In genomic region chr14:115039524-115039923, GRCm38 (mm10) we compare ENCODE assay signal across 14 mouse cellular contexts. TPM values are rescaled to one million over a fixed set of nuclear protein-coding genes. Genes with fewer than 3 reads are reported as not detected.
A peak's percentile ranks its signal among the peaks of the same experiment; 100 is the strongest.
DNase-seq lines count a peak whose midpoint lies in the region; ATAC-seq and TF ChIP-seq lines count a peak whose summit lies in the region.
"Had no signal": no experiment of that assay in that cellular context is flagged by ENCODE, and none has a peak within 500 bp of the region (broad histone marks: within the 10 kb centered on the region; RNA-seq: fewer than 3 reads in every experiment).

No protein-coding gene starts in this region.

- no peak for TF ChIP-seq CTCF in stomach, postnatal 0 days (IDR thresholded peaks at IDR 0.05; ENCODE audit: low read depth)

- H3K36me3 ChIP-seq in forebrain, embryonic 15.5 days = peaks cover 10% of the 10 kb centered on the region
- peaks cover 12% of the 10 kb centered on the region for H3K36me3 ChIP-seq in forebrain, embryonic 12.5 days (replicated peaks)
- H3K36me3 ChIP-seq in limb, embryonic 12.5 days = peaks cover 17% of the 10 kb centered on the region
- peaks cover 24% of the 10 kb centered on the region for H3K36me3 ChIP-seq in limb, embryonic 10.5 days
- H3K36me3 ChIP-seq in stomach, embryonic 14.5 days (ENCODE audit: control insufficient read depth, insufficient read depth, low read length) = peaks cover 14% of the 10 kb centered on the region
- H3K36me3 ChIP-seq in stomach, postnatal 0 days (ENCODE audit: control insufficient read depth, insufficient read depth, low read length) = peaks cover 3% of the 10 kb centered on the region; the same call in 1 of the 2 replicates

- no peaks in the 10 kb centered on the region for H3K9me3 ChIP-seq in forebrain, embryonic 15.5 days
- no peaks in the 10 kb centered on the region for H3K9me3 ChIP-seq in forebrain, embryonic 12.5 days
- H3K9me3 ChIP-seq in limb, embryonic 12.5 days = no peaks in the 10 kb centered on the region
- H3K9me3 ChIP-seq in limb, embryonic 10.5 days (replicated peaks) = no peaks in the 10 kb centered on the region
- H3K9me3 ChIP-seq in stomach, embryonic 14.5 days (ENCODE audit: control insufficient read depth, low read depth, low read length) = no peaks in the 10 kb centered on the region
- no peaks in the 10 kb centered on the region for H3K9me3 ChIP-seq in stomach, postnatal 0 days (ENCODE audit: control insufficient read depth, low read length)
- H3K9me3 ChIP-seq: intestine, embryonic 15.5 days; limb, embryonic 15.5 days had no signal

- H3K4me1 ChIP-seq in forebrain, embryonic 15.5 days = peaks cover 26% of the 10 kb centered on the region
- peaks cover 20% of the 10 kb centered on the region for H3K4me1 ChIP-seq in forebrain, embryonic 12.5 days
- peaks cover 18% of the 10 kb centered on the region for H3K4me1 ChIP-seq in limb, embryonic 12.5 days (replicated peaks)
- H3K4me1 ChIP-seq in limb, embryonic 10.5 days = peaks cover 40% of the 10 kb centered on the region
- peaks cover 10% of the 10 kb centered on the region for H3K4me1 ChIP-seq in stomach, embryonic 14.5 days (ENCODE audit: control insufficient read depth, insufficient read depth, low read length)
- no peaks in the 10 kb centered on the region for H3K4me1 ChIP-seq in stomach, postnatal 0 days (replicated peaks; ENCODE audit: control insufficient read depth, insufficient read depth)

- no peak overlapping the region for H3K27ac ChIP-seq in forebrain, embryonic 15.5 days (replicated peaks)
- no peak overlapping the region for H3K27ac ChIP-seq in forebrain, embryonic 12.5 days
- H3K27ac ChIP-seq in limb, embryonic 12.5 days = no peak overlapping the region
- H3K27ac ChIP-seq in limb, embryonic 10.5 days = no peak overlapping the region
- no peak overlapping the region for H3K27ac ChIP-seq in stomach, embryonic 14.5 days (ENCODE audit: low read length)
- H3K27ac ChIP-seq in stomach, postnatal 0 days (replicated peaks) = no peak overlapping the region

- 0 out of 2 replicates have a peak overlapping the region, but pooled peaks have one; percentile 96 for H3K4me3 ChIP-seq in forebrain, embryonic 15.5 days
- no peak overlapping the region for H3K4me3 ChIP-seq in forebrain, embryonic 12.5 days (replicated peaks)
- no peak overlapping the region for H3K4me3 ChIP-seq in limb, embryonic 12.5 days (replicated peaks)
- no peak overlapping the region for H3K4me3 ChIP-seq in limb, embryonic 10.5 days
- no peak overlapping the region for H3K4me3 ChIP-seq in stomach, embryonic 14.5 days (ENCODE audit: low read depth, low read length)
- H3K4me3 ChIP-seq in stomach, postnatal 0 days (ENCODE audit: low read depth, low read length) = no peak overlapping the region

- no peak overlapping the region for H3K4me2 ChIP-seq in forebrain, embryonic 15.5 days (replicated peaks)
- no peak overlapping the region for H3K4me2 ChIP-seq in forebrain, embryonic 12.5 days
- 0 out of 2 replicates have a peak overlapping the region, but pooled peaks have one; percentile 82 for H3K4me2 ChIP-seq in limb, embryonic 12.5 days
- peak overlapping the region; percentile 59; the same call in 1 of the 2 replicates for H3K4me2 ChIP-seq in stomach, embryonic 14.5 days (replicated peaks; ENCODE audit: low read depth, low read length)
- no peak overlapping the region for H3K4me2 ChIP-seq in stomach, postnatal 0 days (replicated peaks; ENCODE audit: low read depth)

- TF ChIP-seq EP300 in stomach, postnatal 0 days (optimal IDR thresholded peaks at IDR 0.05) = no peak

- WGBS in forebrain, embryonic 15.5 days = 76% methylated on average over 5 of the region's 5 CpGs
- 84% methylated on average over 5 of the region's 5 CpGs for WGBS in forebrain, embryonic 12.5 days
- 68% methylated on average over 5 of the region's 5 CpGs for WGBS in limb, embryonic 12.5 days
- 74% methylated on average over 5 of the region's 5 CpGs for WGBS in limb, embryonic 10.5 days
- WGBS in stomach, embryonic 14.5 days = 68% methylated on average over 5 of the region's 5 CpGs
- WGBS in stomach, postnatal 0 days = 72% methylated on average over 5 of the region's 5 CpGs

- no peak for ATAC-seq in forebrain, embryonic 15.5 days (replicated peaks)
- no peak for ATAC-seq in forebrain, embryonic 12.5 days (ENCODE audit: low FRiP score)
- ATAC-seq in limb, embryonic 12.5 days (ENCODE audit: insufficient number of reproducible peaks, insufficient read depth, low FRiP score, low TSS enrichment, low read depth) = no peak
- ATAC-seq in stomach, embryonic 14.5 days (ENCODE audit: insufficient number of reproducible peaks, insufficient read depth, low FRiP score, low read depth) = no peak
- no peak for ATAC-seq in stomach, postnatal 0 days (ENCODE audit: low FRiP score, low TSS enrichment)
- no peak for ATAC-seq in inflammation-experienced regulatory T-cells, adult 6 months

- no peak overlapping the region for H3K9ac ChIP-seq in forebrain, embryonic 15.5 days (replicated peaks)
- no peak overlapping the region for H3K9ac ChIP-seq in forebrain, embryonic 12.5 days
- no peak overlapping the region for H3K9ac ChIP-seq in limb, embryonic 12.5 days (replicated peaks)
- H3K9ac ChIP-seq in stomach, embryonic 14.5 days (replicated peaks; ENCODE audit: low read depth, low read length) = no peak overlapping the region
- H3K9ac ChIP-seq in stomach, postnatal 0 days (ENCODE audit: low read length) = no peak overlapping the region

- no peaks in the 10 kb centered on the region for H3K27me3 ChIP-seq in forebrain, embryonic 15.5 days
- peaks cover 4% of the 10 kb centered on the region for H3K27me3 ChIP-seq in forebrain, embryonic 12.5 days
- H3K27me3 ChIP-seq in limb, embryonic 12.5 days = no peaks in the 10 kb centered on the region
- H3K27me3 ChIP-seq in limb, embryonic 10.5 days (ENCODE audit: low read depth, poor library complexity, severe bottlenecking) = no peaks in the 10 kb centered on the region
- H3K27me3 ChIP-seq in stomach, embryonic 14.5 days (ENCODE audit: control insufficient read depth, insufficient read depth, low read length) = no peaks in the 10 kb centered on the region
- H3K27me3 ChIP-seq in stomach, postnatal 0 days (ENCODE audit: control insufficient read depth, insufficient read depth, low read length) = no peaks in the 10 kb centered on the region
- H3K27me3 ChIP-seq: intestine, embryonic 15.5 days; limb, embryonic 15.5 days had no signal

- no peak for DNase-seq in limb, embryonic 10.5 days (ENCODE audit: low spot score)
- no peak for DNase-seq in stomach, postnatal 0 days (ENCODE audit: low spot score)
- no peak for DNase-seq in natural killer cell, adult 2 months (ENCODE audit: low spot score in 2 of 2)
- DNase-seq: gastrocnemius, postnatal 36 days; heart, postnatal 14 days; thymus, postnatal 4 days had no signal

RNA-seq across cellular contexts. Expression of gene Gpc5, which starts 52.5 kb away (rescaled TPM):
- polyA plus RNA-seq in forebrain, embryonic 15.5 days (2015; fragmentation: Nextera tagmentation; extraction: Ambion mirVana) = 1.7 and 2.1 TPM in 2 replicates
- polyA plus RNA-seq in forebrain, embryonic 12.5 days (2016; fragmentation: Nextera tagmentation; extraction: Ambion mirVana) = 0.91 and 1.3 TPM in 2 replicates
- 1.2 TPM in 2 replicates for polyA plus RNA-seq in limb, embryonic 12.5 days (2016; fragmentation: Nextera tagmentation; extraction: Ambion mirVana)
- 8.7 and 16.0 TPM in 2 replicates for polyA plus RNA-seq in limb, embryonic 10.5 days (2016; fragmentation: Nextera tagmentation; extraction: Ambion mirVana)
- polyA plus RNA-seq in stomach, embryonic 14.5 days (2014; fragmentation: Nextera tagmentation; extraction: Ambion mirVana) = 0.39 and 0.48 TPM in 2 replicates
- polyA plus RNA-seq in stomach, postnatal 0 days (2015; fragmentation: Nextera tagmentation; extraction: Ambion mirVana) = 0.07 and 0.21 TPM in 2 replicates
- polyA plus RNA-seq in inflammation-experienced regulatory T-cells, adult 6 months (2017; shearing (Covaris generic)) = not detected
- polyA plus RNA-seq: small intestine, adult 2 months had no signal

Comparison
In these comparisons a context has a peak if more than half of its experiments do, and no peak if none do; other contexts are left out.
1. H3K4me2 ChIP-seq: peak in limb, embryonic 12.5 days (single experiment) and stomach, embryonic 14.5 days (single experiment); none in forebrain, embryonic 15.5 days (single experiment), forebrain, embryonic 12.5 days (single experiment) and stomach, postnatal 0 days (single experiment).